Mouse (Mus musculus) B cell, adult 2 months (primary cell): ENCODE measurements around the gene Prkch.
"Not testable (repeated sequence)": the region's sequence is repeated elsewhere in the genome, so short reads cannot be mapped to it uniquely, and the experiment has no call there.

Experiments used
- DNase-seq, 2 experiments: peaks; one replicate each; pipeline ENCODE4 v3.0.0; 2022

The Prkch gene

DNA sequence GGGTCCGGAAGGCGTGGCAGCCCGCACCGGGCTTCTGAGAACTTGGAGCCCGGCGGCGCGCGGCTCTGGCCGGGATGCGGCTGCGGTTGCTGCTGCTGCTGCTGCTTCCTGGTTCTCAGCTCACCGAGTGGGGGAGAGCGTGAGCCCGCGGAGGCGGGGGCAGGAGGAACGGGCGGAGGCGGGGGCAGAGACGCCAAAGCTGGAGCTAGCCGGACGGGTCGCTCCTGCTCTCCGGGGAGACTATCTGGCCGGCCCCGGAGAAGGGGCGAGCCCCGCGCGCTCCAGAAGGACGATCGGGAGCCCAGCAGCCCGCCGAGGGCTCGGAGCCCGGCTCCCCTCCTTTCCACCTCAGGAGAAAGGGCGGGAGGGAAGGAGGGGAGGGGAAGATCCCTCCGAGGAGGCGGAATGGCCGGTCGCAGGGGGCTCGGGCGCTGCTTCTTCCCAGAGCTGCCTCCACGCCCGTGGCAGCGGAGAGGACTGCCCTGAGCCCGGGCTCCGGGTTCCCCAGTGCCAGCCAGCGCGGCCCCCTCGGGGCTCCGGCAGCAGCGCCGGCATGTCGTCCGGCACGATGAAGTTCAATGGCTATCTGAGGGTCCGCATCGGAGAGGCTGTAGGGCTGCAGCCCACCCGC lies at the start of gene Prkch:
Gene Prkch, plus strand, starts transcription at position 187 of the 631 bp plus-strand sequence.
- peak; percentile 63 to 65 for DNase-seq

DNA sequence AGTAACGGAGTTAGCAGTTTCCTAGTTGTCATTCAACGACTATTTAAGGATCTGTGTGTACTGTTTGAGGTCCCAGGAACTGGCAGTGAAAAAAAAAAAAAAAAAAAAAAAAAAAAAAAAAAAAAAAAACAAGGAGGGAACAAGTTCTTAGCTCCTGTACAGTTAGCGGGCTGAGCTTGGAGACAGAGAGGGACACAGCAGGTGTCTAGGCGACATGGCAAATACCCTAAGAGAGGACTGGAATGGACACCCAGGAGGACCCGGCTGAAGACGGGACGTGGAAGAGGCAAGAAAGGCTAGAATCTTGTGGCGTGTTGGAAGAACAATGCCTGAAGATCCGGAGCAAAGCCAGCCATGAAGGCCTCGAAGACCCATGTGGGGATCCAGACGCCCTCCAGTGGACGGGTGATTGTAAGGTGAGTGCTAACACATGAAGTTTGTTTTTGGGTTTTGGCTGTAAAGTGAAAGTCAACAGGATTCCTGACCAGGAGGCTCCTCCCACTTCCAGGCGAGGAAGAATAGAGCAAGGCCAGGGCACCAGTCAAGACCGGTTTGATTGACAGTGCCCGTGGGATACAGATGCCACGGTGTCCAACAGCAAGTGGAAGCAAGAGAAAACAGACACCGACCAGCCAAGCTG lies 47.0 kb upstream of the Prkch start:
- DNase-seq, result no peak

DNA sequence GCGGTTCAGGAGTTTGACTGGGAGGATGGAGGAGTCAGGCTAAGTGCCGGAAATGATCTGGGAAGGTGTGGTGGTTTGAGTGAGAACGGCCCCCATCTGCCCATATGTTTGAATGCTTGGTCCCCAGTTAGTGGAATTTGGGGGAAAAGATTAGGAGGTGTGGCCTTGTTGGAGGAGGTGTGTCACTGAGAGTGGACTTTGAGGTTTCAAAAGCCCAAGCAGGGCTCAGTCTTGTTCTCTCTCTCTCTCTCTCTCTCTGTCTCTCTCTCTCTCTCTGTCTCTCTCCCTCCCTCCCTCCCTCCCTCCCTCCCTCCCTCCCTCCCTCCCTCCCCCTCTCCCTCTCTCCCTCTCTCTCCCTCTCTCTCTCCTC lies 46.5 kb upstream of the Prkch start:
- not testable (repeated sequence) for DNase-seq

DNA sequence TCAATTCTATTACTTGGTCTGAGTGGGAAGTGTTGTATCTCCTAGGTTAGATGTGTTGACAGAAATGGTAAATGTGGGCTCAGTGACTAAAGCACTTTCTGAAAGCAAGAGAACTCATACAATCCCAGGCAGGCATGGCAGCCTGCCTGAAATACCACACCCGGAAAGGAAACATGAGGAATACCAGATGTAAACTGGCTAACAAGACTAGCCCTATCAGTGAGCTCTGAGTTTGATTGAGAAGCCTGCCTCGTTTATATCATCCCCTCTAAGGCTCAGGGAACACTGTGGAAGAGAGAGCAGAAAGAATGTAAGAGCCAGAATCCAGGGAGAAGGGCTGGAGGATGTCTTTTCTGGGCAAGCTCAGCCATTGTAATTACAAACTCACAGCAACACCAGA lies 45.4 kb upstream of the Prkch start:
- no peak for DNase-seq

DNA sequence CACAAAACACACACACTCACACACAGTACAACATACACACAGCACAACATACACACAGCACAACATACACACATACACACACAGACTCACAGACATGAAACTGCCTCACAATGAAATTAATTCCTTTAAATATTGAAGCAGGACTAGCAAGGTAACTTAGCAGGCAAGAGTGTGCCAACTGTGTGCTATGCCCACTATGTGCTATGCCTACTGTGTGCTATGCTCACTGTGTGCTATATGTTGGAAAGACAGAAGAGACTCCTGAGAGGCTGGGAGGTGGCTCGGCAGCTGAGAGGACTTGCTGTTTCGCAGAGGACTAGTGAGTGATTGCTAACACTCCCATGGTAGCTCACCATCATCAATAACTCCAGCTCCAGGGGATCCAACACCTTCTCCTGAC lies 44.2 kb upstream of the Prkch start:
- no peak for DNase-seq

DNA sequence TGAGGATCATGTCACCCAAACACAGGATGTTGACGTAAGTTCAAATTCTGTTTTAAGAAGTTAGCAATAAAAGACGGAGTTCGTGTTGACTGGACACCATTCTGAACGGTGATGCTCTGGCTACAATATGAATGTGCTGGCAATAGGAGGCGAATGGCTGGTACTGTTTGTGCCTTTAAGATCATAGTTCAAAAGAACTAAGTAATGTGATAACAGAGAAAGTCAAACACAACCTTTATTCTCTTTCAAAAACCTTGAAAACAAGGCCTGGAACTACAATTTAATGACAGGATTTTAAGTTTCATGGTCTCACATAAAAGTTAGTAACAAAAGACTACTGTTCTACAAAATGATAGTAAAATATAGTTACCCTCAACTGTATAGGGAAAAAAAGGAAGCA lies 41.4 kb upstream of the Prkch start:
- DNase-seq, result no peak

DNA sequence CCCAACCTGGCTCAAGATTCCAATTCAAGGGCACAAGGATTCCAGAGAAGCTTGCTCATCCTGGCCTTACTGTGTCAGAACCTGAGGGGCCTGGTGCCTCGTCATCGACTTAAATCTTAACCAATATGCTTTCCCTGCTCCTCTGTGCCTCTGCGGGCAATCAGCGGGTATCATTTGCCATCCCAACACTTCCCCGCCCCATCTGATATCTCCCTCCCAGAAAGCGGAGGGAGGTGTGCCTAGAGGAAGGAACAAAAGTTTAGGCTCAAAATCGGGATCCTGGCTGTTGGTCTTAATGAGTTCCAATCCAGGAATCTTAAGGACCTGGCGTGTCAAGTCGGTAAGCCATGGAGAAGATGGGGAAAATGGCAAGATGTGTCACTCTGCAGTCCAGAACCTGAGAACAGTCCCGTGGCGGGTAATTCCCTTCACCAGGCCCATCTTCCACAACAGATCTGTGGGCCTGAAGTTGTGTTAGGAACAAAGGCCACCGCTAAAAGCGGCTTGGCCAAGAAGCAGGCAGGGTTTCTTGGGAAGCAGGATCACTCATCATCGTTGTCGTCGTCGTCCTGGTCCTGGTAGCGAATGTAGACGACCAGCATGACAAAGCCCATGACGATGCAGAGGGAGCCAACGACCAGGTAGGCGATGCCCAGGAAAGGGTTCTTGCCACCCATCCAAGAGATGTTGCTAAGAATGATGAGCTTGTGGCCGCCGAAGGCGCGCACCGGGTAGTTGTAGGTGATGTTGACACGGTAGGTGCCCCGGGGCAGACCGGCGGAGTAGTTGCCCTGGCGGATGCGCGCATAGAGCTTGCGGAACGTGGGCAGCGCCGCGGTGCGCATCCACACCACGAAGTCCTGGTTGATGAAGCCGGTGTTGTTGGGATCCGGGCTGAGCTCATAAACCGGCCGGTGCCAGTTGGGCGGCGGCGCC lies 39.6 kb upstream of the Prkch start:
- DNase-seq, result no peak

DNA sequence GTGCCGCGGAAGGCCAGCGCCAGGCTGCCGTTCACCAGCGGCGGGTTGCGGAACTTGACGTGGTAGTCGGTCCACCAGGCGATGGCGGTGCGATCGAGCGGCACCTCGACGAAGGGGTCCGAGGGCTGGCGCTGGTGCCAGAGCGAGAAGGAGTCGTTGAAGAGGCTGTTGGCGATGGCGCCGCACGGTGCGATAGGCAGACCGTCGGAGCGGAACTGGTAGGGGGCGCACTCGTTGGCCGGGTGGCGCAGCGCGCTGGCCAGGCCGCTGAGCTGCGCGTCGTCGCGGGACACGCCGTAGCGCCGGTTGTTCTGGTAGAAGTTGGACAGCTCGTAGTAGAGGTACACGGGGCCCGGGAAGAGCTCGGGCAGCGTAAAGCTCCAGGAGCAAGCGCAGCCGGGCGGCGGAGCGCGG lies 38.9 kb upstream of the Prkch start:
- no peak for DNase-seq

DNA sequence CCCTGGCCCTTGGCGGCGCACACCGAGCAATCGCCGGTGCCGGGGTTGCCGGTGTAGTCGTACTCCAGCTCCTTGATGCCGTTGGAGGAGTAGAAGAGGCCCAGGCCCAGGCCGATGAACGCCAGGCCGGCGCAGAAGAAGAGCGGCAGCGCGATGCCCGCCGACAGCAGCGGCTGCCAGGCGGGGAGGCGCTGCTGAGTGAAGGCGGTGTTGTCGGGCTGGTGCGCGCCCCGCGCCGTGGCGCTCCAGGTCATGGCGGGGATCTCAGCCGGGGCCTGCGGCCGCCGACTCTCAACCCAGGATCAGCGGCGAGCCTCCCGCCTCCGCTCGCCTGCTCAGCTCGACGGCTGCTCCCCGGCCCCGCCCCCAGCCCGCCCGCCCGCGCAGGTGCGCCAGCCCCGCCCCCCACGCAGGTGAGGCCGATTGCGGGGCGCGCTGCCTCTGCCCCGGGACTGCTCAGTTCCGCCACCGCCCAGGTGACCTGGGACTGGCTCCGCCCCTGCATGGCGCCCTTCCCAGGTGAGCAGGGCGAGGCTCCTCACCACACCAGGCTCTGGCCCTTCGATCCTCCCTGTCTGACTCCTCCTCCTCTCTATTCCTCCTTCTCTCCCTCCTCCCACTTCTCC lies 38.4 kb upstream of the Prkch start, which contains the start of gene Tmem30b:
Gene Tmem30b, minus strand, starts transcription at position 307 of the 626 bp plus-strand sequence.
- peak in 1 of 2 experiments; percentile 5 for DNase-seq

DNA sequence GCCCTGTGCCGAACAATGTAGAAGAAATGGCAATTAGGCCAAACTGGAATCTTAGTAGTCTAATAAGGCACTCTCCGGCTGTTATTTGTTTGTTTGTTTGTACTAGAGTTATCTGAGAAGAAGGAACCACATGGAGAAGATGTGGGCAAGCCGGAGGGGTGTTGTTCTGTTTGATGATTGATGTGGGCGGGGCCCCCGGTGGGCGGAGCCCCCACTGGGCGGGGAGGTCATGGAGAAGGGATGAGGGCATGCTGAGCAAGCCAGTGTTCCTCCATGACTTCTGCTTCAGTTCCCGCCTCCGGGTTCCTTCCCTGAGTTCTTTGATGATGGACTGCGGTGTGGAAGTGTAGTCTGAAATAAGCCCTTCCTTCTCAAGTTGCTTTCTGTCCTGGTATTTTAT lies 37.0 kb upstream of the Prkch start:
- no peak for DNase-seq

DNA sequence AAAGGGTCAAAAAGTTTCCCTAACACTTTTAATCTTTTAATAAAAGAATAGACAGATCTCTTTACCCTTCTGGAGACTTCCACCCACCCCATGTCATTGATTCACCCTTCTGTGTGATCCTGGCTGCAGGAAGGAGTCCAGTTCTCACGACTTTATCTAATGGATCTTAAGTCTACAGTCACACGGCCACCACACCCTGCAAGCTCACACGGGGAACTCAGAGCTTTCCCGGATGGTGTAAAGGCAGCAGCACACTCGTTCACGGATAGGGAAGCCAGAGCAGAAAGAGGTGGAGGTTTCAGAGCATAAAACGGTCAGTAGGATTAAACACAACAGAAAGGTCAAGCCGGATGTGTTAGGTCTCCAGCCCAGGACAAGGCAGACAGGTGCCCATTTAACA lies 36.3 kb upstream of the Prkch start:
- DNase-seq, result no peak

DNA sequence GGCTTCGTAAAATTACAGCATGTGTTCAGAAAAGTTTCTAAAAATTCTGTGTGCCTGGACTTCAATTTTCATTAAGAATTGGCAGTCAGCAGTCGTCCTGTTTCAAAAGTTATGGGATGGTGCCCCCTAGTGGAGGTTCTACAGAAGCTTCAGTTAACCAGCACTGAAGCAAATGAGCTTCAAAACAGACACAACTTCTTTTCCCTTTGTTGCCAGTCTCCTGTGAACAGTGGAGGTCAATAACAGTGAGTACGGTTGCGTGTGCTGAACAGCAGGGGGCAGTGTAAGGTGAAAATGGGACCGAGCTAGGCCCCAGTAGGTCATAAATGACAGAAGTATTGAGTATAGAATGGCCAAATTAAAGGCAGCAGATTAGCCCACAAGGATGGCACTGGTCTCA lies 30.4 kb upstream of the Prkch start:
- peak; percentile 67 to 69 for DNase-seq

DNA sequence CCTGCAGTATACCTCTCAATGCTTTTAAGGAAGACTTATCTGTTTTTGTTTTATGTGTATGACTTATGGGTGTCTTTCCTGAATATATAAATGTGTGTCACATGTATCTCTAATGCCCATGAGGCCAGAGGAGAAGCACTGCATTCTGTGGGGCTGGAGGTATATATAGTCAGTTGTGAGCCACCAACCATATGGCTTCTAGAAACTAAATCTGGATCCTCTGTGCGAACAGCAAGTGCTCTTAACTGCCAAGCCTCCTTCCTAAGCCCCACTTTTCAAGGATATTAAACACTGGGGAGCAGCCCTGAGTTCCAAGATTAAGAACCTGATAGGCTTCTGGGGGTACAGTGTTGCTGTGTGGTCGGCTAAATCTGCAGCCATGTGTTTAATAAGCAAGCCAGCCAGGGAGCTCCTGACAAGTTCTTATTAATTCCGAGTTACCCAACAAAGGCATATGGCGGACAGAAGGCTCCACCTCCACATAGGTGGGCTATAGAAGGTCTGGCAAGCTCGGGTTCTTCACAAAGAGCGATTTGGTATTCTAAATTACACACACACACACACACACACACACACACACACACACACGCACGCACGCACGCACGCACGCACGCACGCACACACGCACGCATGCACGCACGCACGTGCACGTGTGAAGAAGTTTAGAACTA lies 25.9 kb upstream of the Prkch start:
- DNase-seq, result no peak

DNA sequence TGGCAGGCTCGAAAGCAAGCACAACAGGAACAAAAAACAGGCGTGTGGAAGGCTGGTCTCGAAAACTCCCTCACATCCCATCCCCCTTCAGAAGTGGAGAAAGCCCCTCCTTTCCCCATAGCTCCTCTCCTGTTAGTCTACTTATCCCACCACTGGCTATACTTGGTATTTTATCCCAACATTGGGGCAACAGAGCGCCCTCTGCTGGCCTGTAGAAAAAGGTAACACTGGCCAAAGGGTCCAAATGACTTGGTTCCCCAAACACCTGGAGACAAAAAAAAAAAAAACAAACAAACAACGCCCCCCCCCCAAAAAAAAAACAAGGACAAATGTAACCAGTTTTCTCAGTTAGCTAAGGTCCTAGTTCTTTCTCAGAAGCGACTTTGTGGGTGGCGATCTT lies 24.5 kb upstream of the Prkch start:
- DNase-seq, result no peak

DNA sequence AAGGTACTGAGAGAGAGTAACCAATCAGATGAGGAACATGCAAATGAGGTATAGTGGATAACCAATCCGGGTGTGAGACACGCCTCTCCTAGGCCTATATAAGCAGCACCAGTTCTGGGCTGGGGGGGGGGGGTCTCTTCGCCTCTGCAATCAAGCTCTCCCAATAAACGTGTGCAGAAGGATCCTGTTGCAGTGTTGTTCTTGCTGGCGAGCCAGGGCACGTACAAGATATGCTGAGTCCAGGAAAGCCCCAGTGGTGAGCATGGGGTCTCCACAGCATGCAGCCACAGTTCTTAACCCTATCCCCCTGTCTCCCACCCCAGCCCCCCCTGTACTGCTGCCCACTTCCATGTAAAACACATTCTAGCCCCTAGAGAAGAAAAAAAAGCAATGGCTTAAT lies 21.5 kb upstream of the Prkch start:
- not testable (repeated sequence) for DNase-seq

DNA sequence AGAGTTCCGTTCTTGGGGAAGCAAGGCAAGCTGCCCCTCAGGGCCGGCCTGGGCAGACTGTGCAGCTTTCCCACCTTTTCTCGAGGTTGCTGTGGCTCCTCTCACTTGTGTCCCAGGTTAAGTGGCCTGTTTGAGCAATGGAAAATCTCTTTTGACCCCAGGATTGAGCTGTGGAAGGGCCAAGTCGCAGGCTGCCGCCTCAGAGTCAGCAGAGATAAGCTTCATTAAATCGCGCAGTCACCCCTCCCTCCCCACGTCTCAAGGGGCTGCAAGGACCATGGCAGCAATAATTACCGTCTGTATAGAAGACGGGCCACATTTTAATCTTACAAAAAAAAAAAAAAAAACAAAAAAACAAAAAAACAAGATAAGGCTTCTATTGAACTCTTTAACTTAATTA lies 20.4 kb upstream of the Prkch start:
- no peak for DNase-seq

DNA sequence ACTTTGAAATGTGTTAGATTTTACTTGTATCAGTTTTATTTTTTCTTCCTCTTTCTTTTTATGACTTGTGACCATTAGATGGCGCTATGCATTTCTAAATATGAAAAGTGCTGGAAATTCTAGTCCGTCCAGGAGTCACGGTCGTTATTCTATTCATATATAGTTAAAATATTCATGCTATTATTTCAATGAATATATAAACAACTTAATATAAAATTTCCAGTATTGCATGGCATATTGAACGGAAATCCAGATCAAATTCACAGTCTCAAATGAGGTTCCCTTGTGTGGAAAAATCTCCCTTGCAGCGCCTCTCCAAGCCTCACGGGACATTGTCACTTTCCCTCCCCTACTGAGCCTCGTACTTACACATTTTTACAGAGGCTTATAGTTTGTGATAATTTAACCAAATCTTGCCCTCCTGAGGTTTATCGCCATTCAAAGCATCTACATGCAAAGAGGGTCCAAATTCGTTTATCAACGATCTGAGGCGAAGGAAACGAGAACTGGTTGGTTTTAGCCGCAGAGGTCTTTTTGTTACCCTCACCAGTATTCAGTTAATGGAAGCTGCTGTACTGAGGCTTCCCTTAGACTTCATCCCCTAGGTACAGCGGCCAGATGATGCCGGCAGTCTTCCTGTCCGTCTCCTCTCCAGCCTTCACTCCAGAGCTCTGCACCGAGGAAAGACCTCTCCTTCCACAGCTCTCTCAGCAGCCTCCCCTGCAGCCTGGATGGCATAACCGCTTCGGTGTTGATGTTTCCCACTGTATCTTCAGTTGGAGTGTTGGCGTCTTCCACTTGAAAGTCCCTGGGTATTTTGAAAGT lies 19.6 kb upstream of the Prkch start:
- DNase-seq, result no peak

DNA sequence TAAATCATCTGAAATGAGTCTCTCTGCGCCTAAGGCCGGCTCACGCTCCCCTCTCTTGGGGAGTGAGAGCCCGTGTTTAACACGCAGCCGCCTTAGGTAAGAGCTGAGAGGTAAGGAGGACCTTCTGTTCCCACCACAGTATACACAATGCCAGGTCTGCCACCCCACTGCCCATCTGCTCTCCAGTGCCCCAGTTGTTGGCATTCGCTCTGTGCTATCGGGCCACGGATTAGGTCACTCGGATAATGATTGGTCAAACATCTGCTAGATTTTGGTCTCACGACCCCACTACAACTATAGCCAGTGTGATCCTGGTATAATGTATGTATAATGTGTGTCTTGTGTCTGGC lies 19.0 kb upstream of the Prkch start:
- no peak for DNase-seq

DNA sequence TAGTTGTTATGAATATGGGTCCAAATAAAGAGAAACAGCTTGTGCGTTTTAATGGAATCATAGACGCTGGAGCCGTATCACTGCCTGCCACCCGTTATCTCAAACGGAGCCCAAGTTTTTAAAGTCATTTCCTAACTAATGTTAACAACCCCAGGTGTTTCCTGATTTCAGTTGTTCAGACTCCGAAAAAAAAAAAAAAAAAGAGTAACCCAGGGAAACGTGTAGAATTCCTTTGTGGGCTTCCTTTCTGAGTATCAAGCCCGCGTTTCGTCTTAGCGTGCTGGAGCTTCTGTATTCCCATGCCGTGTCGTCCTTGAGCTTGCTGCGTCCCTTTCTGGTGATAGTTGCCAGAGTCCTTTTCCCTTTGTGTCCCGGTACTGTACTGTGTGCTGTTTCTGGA lies 10.0 kb upstream of the Prkch start:
- no peak for DNase-seq

DNA sequence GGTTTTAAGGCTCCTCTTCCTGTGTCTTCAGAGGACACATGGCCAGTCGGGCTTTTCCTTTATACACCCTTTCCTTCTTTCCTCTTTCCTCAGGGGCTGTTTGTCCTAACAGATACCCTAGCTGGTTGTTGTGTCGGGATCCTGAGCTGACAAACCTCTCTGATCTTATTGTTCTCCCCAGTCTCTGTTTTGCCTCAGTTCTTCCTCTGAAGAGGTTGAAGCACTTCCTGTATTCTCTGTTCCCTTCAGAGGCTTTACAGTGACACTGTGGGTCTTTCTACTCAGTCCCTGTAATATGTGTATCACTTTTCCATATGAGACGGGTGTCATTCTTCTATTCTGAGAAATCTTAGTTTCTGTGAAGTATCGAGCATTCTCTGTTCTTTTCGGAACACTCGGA lies 6.5 kb upstream of the Prkch start:
- DNase-seq, result no peak

DNA sequence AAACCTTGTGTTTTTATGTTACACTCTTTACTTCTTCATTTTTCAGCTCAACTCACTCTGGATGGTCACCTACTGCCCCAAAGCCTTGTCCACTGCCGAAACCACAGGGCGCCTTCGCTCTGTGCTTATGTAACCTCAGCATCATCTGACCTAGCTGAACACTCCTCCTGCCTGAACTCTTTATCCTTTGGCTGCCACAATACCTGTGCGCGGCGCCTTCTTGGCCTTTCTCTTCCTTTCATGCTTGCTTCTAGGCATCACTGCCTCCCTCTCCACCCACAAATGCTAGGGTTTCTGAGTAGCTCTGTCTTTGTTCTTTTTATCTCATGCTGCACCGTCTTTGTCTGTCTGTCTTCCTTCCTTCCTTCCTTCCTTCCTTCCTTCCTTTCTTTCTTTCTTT lies 3.8 kb upstream of the Prkch start:
- DNase-seq, result no peak

DNA sequence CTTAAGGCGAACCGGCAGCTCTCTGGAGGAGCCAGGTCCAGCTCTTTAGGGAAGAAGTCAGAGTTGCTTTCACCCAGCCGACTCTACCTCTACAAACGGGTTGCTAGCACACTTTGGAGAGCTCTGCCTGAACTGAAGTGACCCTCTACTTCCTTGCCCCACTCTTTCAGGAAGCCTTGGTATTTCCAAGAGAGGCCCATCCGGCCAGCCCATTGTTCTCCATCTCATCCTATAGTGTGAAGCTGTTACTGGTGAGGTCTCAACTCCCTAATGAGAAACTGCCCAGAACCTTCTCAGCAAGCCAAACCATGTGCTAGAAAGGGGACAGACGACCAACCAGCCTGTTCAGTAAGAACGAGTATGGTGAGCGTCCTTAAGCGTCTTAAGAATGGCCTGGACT lies 1.3 kb upstream of the Prkch start:
- DNase-seq, result no peak
